Mouse (Mus musculus): ENCODE measurements at regions not wholly inside any gene's neighbourhood (a gene's known extent, or its start where the extent isn't known, plus 50 kb on each side); places are given as distances from the start of the nearest gene placed in this dataset.
A peak's percentile ranks its signal among the peaks of the same experiment; 100 is the strongest.
"Not testable (repeated sequence)": the region's sequence is repeated elsewhere in the genome, so short reads cannot be mapped to it uniquely, and the experiment has no call there.

DNA sequence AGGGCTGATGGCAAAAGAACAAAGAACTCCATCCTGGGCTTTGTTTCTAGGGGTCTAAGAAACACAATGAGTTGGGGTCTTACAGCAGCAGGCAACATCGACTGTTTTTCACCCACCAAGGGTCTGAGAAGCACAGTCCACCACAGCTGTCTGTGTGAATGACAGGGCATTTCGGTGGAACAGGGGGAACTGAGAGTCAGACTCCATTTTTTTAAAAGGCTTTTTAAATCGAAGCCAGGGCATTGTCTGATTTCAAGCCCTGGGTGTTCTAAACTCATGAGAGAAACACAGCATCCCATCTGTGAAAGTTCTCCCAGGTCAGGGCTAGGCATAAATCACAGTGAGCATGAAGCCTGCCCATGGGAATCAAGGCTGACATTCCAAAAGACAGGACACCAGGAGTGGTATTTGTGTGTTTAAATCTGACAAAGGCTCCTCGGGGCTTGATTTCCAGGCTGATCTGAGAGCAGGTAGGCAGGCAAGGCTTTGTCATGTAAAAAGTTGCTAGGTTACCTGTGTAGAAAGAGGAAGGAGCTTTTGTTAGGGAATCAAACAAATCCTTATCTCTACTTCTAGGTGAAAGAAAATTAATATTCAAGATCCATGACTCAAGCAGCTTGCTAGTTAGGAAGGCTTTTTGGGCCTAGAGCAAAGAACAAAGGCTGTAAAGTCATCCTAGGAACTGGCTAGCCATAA lies 184.8 kb upstream of the Gm10324 start:
- DNase-seq (ENCODE audit: low read depth, low spot score): not testable (repeated sequence)

GRCm38 (mm10) chr13:65950250-65950649 lies 169.1 kb upstream of the Gm10324 start:
- peak; percentile 31 for DNase-seq (ENCODE audit: low read depth, low spot score)

DNA sequence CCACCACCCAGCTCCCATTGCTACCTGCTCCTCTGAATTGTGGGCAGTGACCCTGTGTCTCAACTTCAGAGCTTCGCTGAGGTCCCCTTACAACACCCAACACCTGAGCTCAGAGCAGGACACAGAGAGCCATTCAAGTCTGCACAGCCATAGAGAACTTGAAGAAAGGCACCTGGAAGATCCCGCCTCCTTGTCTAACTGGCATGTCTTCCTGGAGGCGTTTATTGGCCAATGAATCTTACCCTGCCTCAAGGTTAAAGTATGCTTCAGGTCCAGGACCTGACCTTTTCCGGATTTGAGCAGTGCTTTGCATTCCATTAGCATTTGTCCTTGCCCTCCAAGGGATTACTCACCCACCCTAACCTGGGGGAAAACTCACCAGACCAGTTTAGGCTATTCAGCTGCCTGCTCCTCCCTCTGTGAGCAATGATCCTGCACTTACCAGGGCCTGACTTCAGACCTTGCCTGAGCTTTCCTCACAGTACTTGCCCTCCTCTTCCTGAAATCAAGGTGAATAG lies 128.4 kb upstream of the Gm10324 start:
- DNase-seq (ENCODE audit: low read depth, low spot score): not testable (repeated sequence)

DNA sequence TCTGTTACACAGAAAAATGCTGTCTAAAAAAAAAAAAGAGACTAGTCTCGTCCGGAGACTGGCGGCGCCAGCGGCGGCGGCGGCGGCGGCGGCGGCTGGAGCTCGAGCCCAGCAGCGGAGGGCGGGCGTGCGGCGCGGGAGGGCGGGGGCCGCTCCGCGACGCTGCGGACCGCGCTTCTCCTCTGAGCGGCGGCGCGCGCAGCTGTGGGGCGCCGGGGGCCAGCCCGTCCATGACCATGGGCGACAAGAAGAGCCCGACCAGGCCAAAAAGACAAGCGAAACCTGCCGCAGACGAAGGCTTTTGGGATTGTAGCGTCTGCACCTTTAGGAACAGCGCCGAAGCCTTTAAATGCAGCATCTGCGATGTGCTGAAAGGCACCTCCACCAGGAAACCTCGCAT lies 111.8 kb upstream of the Gm10324 start:
- DNase-seq (ENCODE audit: low read depth, low spot score): not testable (repeated sequence)

GRCm38 (mm10) chr13:66031942-66032341 lies 87.4 kb upstream of the Gm10324 start:
- DNase-seq (ENCODE audit: low read depth, low spot score): not testable (repeated sequence)

DNA sequence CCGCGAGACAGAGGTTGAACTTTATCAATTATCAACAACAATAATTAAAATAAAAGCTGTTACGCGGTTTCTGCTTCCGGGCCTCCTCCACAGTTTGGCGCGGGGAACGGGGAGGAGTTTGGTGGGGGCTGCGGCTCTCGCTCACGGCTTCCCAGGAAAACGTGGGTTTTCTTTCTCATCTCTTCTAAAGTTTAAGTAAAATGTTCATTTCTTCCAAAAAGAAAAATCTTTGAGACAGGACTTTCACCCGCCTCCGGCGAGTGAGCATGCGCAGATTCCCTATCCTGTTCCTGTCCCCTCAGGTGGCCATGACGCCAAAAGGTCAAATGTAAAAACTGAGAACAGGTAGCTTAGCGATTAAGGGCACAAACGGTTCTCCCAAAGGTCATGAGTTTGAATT lies 56.7 kb upstream of the Gm10324 start:
- DNase-seq (ENCODE audit: low read depth, low spot score): peak; percentile 9

DNA sequence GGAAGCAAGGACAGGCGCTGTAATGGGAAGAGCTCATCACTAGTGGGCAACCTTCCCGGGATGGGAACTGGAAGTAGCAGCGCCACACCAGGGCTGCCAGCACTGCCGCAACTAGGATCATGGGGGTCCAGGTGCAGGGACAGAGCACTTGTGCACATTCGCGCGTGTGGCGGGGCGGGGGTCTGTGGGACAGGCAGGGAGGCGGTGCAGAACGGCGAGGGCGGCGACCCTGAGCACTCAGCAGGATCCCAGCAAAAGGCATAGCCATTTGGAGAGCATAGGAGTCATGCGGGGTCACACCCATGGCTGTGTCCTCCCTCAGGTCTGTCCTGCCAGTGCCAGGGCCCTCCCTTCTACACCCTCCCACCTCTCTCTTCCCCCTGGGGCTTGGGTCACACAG lies 56.0 kb upstream of the Gm10324 start:
- DNase-seq (ENCODE audit: low read depth, low spot score): not testable (repeated sequence)
